Mouse (Mus musculus) liver, embryonic 13.5 days (tissue): ENCODE data around the gene Dct. TPM values are rescaled to one million over a fixed set of nuclear protein-coding genes. Genes with fewer than 3 reads are reported as not detected.

ENCODE experiments used
- ATAC-seq: fragments of 200-750 bp; cut with Nextera tagmentation; 2 replicates; pipeline ENCODE4 v1.8.0; 2017; ENCODE audit warnings: low read depth, mild to moderate bottlenecking, moderate number of reproducible peaks, moderate library complexity
- DNase-seq: peaks from one replicate; pipeline ENCODE4 v3.0.0; 2022
- H3K27ac ChIP-seq: fragments of 300-500 bp; sonication (generic); 2 replicates; pipeline ENCODE4 v1.5.1; 2015; ENCODE audit warnings: moderate library complexity, mild to moderate bottlenecking, inconsistent platforms
- H3K27me3 ChIP-seq: fragments of 300-500 bp; sonication (generic); 2 replicates; pipeline ENCODE4 v1.6.1; 2015; ENCODE audit warnings: mild to moderate bottlenecking, inconsistent platforms
- H3K36me3 ChIP-seq: fragments of 300-500 bp; sonication (generic); 2 replicates; pipeline ENCODE4 v1.6.1; 2015; ENCODE audit warnings: mild to moderate bottlenecking, inconsistent platforms
- H3K4me1 ChIP-seq: fragments of 300-500 bp; sonication (generic); replicated peaks from 2 replicates; pipeline ENCODE4 v1.6.1; 2015; ENCODE audit warnings: inconsistent platforms
- H3K4me2 ChIP-seq: fragments of 300-500 bp; sonication (generic); 2 replicates; pipeline ENCODE4 v1.6.1; 2015; ENCODE audit warnings: inconsistent platforms, mild to moderate bottlenecking, moderate library complexity
- H3K4me3 ChIP-seq: fragments of 300-500 bp; sonication (generic); replicated peaks from 2 replicates; pipeline ENCODE4 v1.5.1; 2015; ENCODE audit warnings: mild to moderate bottlenecking, inconsistent platforms
- H3K9ac ChIP-seq: fragments of 300-500 bp; sonication (generic); 2 replicates; pipeline ENCODE4 v1.6.1; 2015; ENCODE audit warnings: mild to moderate bottlenecking, inconsistent platforms
- H3K9me3 ChIP-seq: fragments of 300-500 bp; sonication (generic); replicated peaks from 2 replicates; pipeline ENCODE4 v1.6.1; 2016; ENCODE audit warnings: inconsistent platforms
- WGBS: fragments of 180-500 bp; shearing (Covaris S2); methylation state at CpG from one replicate; pipeline ENCODE4 v1.1.7; 2015; ENCODE audit not compliant: insufficient replicate concordance; 5-methylcytosine and 5-hydroxymethylcytosine counted together
- polyA plus RNA-seq: library from polyadenylated mRNA; unstranded; fragments of >200 nt; fragmentation: Nextera tagmentation; extraction: Ambion mirVana; gene quantifications from 2 replicates; pipeline ENCODE4 v1.2.1, GENCODE M21; 2015

Gene Dct
- polyA plus RNA-seq, 1 experiment from 2014 or later = 0.38 TPM

DNA sequence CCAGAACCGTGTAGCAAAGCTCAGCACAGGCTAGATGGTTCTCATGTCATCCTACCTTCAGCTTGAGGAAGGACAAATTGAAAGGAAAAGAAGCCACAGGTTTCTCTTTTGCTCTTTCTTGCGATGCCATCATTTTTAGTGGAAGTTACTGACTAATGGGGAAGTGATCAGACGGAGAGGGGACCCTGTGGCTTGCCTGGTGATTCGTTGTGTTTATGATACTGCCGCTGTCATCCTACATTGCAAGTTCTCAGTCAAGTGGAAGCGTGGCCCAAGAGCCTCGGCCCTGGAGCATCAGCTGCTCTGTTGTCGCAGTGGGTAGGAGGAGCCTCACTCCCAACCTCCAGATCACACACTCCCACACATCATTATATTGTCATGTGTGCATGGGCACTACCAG, 61.8 kb downstream of the Dct start:
- ATAC-seq (no peak), DNase-seq (no peak)
- no peak overlapping the region for H3K4me3 ChIP-seq
- H3K36me3 ChIP-seq = no peaks in the 10 kb centered on the region
- 41% methylated on average over 8 of the region's 8 CpGs for WGBS
- no peak overlapping the region for H3K27ac ChIP-seq
- no peaks in the 10 kb centered on the region; the same call in 1 of the 2 replicates for H3K9me3 ChIP-seq
- no peaks in the 10 kb centered on the region for H3K4me1 ChIP-seq
- no peak overlapping the region for H3K9ac ChIP-seq
- no peak overlapping the region for H3K4me2 ChIP-seq
- no peaks in the 10 kb centered on the region for H3K27me3 ChIP-seq

GRCm38 (mm10) chr14:117988444-117988843, 63.6 kb downstream of the Dct start:
- Histone ChIP-seq H3K9ac (no peak overlapping the region), H3K9me3 (no peaks in the 10 kb centered on the region; the same call in 1 of the 2 replicates), H3K27me3 (no peaks in the 10 kb centered on the region), H3K4me2 (no peak overlapping the region), H3K4me1 (no peaks in the 10 kb centered on the region), H3K4me3 (no peak overlapping the region), H3K36me3 (no peaks in the 10 kb centered on the region), H3K27ac (no peak overlapping the region)
- DNase-seq = no peak
- 69% methylated on average over 10 of the region's 10 CpGs for WGBS
- ATAC-seq = no peak

GRCm38 (mm10) chr14:117981532-117981931, 70.5 kb downstream of the Dct start:
- Histone ChIP-seq H3K4me2 (no peak overlapping the region), H3K4me3 (no peak overlapping the region), H3K9ac (no peak overlapping the region), H3K27me3 (no peaks in the 10 kb centered on the region), H3K36me3 (no peaks in the 10 kb centered on the region), H3K4me1 (no peaks in the 10 kb centered on the region), H3K9me3 (no peaks in the 10 kb centered on the region; the same call in none of the 2 replicates), H3K27ac (no peak overlapping the region)
- WGBS = 76% methylated on average over 10 of the region's 10 CpGs
- ATAC-seq = no peak
- no peak for DNase-seq

DNA sequence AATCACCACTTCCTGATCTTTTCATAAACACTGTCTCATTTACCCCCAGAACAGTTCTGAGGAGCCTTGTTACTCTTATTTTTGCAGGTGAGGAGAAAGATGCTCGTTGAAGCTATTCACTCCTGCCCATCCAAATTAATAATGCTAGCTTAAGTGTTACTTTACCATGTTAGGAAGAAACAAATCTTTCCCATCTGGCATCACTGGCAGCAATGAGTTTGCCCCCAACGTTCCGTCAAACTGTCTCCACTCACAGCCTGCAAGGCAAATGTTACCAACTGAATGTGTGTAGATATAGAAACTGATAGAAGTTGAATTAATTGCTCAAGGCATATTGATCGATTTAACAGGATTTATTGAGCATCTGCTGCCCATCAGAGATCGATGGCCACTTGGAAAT, 79.5 kb downstream of the Dct start:
- no peaks in the 10 kb centered on the region for H3K27me3 ChIP-seq
- H3K4me2 ChIP-seq = no peak overlapping the region
- H3K27ac ChIP-seq = no peak overlapping the region

More for the DNA sequence above, 79.5 kb downstream of the Dct start:
- Histone ChIP-seq H3K9me3 (no peaks in the 10 kb centered on the region), H3K4me3 (no peak overlapping the region), H3K4me1 (no peaks in the 10 kb centered on the region), H3K9ac (no peak overlapping the region), H3K36me3 (no peaks in the 10 kb centered on the region)
- WGBS = 62% methylated on average over 5 of the region's 5 CpGs
- DNase-seq (no peak), ATAC-seq (no peak)

Other genes with a start within 250 kb of the Dct start
- gene Tgds, start 80.5 kb upstream of the Dct start, polyA plus RNA-seq = 17.9 and 20.2 TPM in 2 replicates
- gene Gpr180, start 84.9 kb upstream of the Dct start, polyA plus RNA-seq = 13.8 and 14.7 TPM in 2 replicates
- not detected in 2 replicates for gene Sox21, start 184.8 kb upstream of the Dct start, polyA plus RNA-seq
- gene Gm9376, start 214.7 kb upstream of the Dct start, polyA plus RNA-seq = not detected in 2 replicates